7 mouse cellular contexts compared by ENCODE assay signal in genomic region chr15:102399229-102400221, GRCm38 (mm10). TPM values are rescaled to one million over a fixed set of nuclear protein-coding genes. Genes with fewer than 3 reads are reported as not detected.
DNase-seq lines count a peak whose midpoint lies in the region; ATAC-seq lines count a peak whose summit lies in the region.

No protein-coding gene starts in this region.

- WGBS in embryonic facial prominence, embryonic 10.5 days, result 3% methylated on average over 34 of the region's 34 CpGs
- 2% methylated on average over 34 of the region's 34 CpGs for WGBS in limb, embryonic 13.5 days
- 5% methylated on average over 34 of the region's 34 CpGs for WGBS in midbrain, embryonic 14.5 days

- peaks cover 52% of the 10 kb centered on the region for H3K4me1 ChIP-seq in embryonic facial prominence, embryonic 10.5 days
- peaks cover 19% of the 10 kb centered on the region for H3K4me1 ChIP-seq in limb, embryonic 13.5 days
- peaks cover 12% of the 10 kb centered on the region for H3K4me1 ChIP-seq in midbrain, embryonic 14.5 days (ENCODE audit: control insufficient read depth, insufficient read depth, low read length)

- H3K4me3 ChIP-seq in embryonic facial prominence, embryonic 10.5 days, result peak overlapping the region; percentile 64
- peak overlapping the region; percentile 52 for H3K4me3 ChIP-seq in limb, embryonic 13.5 days
- H3K4me3 ChIP-seq in midbrain, embryonic 14.5 days (replicated peaks; ENCODE audit: low read depth, low read length), result peak overlapping the region; percentile 34

- peak overlapping the region; percentile 68 for H3K4me2 ChIP-seq in limb, embryonic 13.5 days (replicated peaks)
- H3K4me2 ChIP-seq in midbrain, embryonic 14.5 days (ENCODE audit: low read length), result peak overlapping the region; percentile 60

- no peaks in the 10 kb centered on the region for H3K9me3 ChIP-seq in embryonic facial prominence, embryonic 10.5 days
- no peaks in the 10 kb centered on the region for H3K9me3 ChIP-seq in limb, embryonic 13.5 days
- H3K9me3 ChIP-seq in midbrain, embryonic 14.5 days (ENCODE audit: control insufficient read depth, low read length), result no peaks in the 10 kb centered on the region

- no peaks in the 10 kb centered on the region for H3K36me3 ChIP-seq in embryonic facial prominence, embryonic 10.5 days (replicated peaks)
- no peaks in the 10 kb centered on the region for H3K36me3 ChIP-seq in limb, embryonic 13.5 days
- H3K36me3 ChIP-seq in midbrain, embryonic 14.5 days (ENCODE audit: control insufficient read depth, insufficient read depth, low read length), result no peaks in the 10 kb centered on the region

- no peaks in the 10 kb centered on the region for H3K27me3 ChIP-seq in embryonic facial prominence, embryonic 10.5 days (replicated peaks; ENCODE audit: low read depth, poor library complexity, severe bottlenecking)
- H3K27me3 ChIP-seq in limb, embryonic 13.5 days, result no peaks in the 10 kb centered on the region
- H3K27me3 ChIP-seq in midbrain, embryonic 14.5 days (ENCODE audit: control insufficient read depth, insufficient read depth, low read length), result no peaks in the 10 kb centered on the region

- peak; percentile 81; the same call in 1 of the 2 replicates for ATAC-seq in limb, embryonic 13.5 days (ENCODE audit: low FRiP score, low read depth)
- ATAC-seq in midbrain, embryonic 14.5 days (ENCODE audit: low FRiP score, low TSS enrichment), result peak; percentile 17; the same call in 1 of the 2 replicates

- DNase-seq in adrenal gland, adult 18-20 months (ENCODE audit: low spot score in 2 of 2), result peak; percentile 83 to 85
- DNase-seq in embryonic facial prominence, embryonic 10.5 days (ENCODE audit: low spot score), result peak; percentile 88
- DNase-seq in heart, adult 11 months, result peak; percentile 100
- DNase-seq in kidney, adult 11 months, result peak; percentile 95
- DNase-seq in midbrain, embryonic 14.5 days, result peak; percentile 57
- peak; percentile 79 to 83 for DNase-seq in spleen, adult 18-20 months

- peak overlapping the region; percentile 88 for H3K27ac ChIP-seq in embryonic facial prominence, embryonic 10.5 days (replicated peaks)
- H3K27ac ChIP-seq in limb, embryonic 13.5 days, result peak overlapping the region; percentile 87
- peak overlapping the region; percentile 37; the same call in 1 of the 2 replicates for H3K27ac ChIP-seq in midbrain, embryonic 14.5 days (replicated peaks; ENCODE audit: low read depth, low read length)

- H3K9ac ChIP-seq in limb, embryonic 13.5 days, result peak overlapping the region; percentile 73
- H3K9ac ChIP-seq in midbrain, embryonic 14.5 days (replicated peaks; ENCODE audit: low read length), result peak overlapping the region; percentile 51; the same call in 1 of the 2 replicates

RNA-seq across cellular contexts. Expression of gene Sp1, which starts 6.4 kb away (rescaled TPM):
- total RNA-seq in adrenal gland, adult 18-20 months (2021), result 10 to 100 TPM; 61.1 to 62.1 TPM
- 9.9 and 10.6 TPM in 2 replicates for polyA plus RNA-seq in embryonic facial prominence, embryonic 10.5 days (2016; fragmentation: Nextera tagmentation; extraction: Ambion mirVana)
- 11.6 and 12.0 TPM in 2 replicates for polyA plus RNA-seq in limb, embryonic 13.5 days (2015; fragmentation: Nextera tagmentation; extraction: Ambion mirVana)
- 6.0 and 7.4 TPM in 2 replicates for polyA plus RNA-seq in midbrain, embryonic 14.5 days (2014; fragmentation: Nextera tagmentation; extraction: Ambion mirVana)

RNA-seq across cellular contexts. Expression of gene Sp7, which starts 32.5 kb away (rescaled TPM):
- under 1 TPM in 1 of 2 experiments, not detected in 1; 0.10 TPM for total RNA-seq in adrenal gland, adult 18-20 months (2021)
- polyA plus RNA-seq in embryonic facial prominence, embryonic 10.5 days (2016; fragmentation: Nextera tagmentation; extraction: Ambion mirVana), result 1.4 and 1.7 TPM in 2 replicates
- 6.0 and 7.4 TPM in 2 replicates for polyA plus RNA-seq in limb, embryonic 13.5 days (2015; fragmentation: Nextera tagmentation; extraction: Ambion mirVana)
- polyA plus RNA-seq in midbrain, embryonic 14.5 days (2014; fragmentation: Nextera tagmentation; extraction: Ambion mirVana), result 0.21 TPM in 1 of 2 replicates, not detected in the other

RNA-seq across cellular contexts. Expression of gene Amhr2, which starts 45.6 kb away (rescaled TPM):
- total RNA-seq in adrenal gland, adult 18-20 months (2021), result 1 to 10 TPM; 1.5 to 2.0 TPM
- polyA plus RNA-seq in embryonic facial prominence, embryonic 10.5 days (2016; fragmentation: Nextera tagmentation; extraction: Ambion mirVana), result 0.09 and 0.20 TPM in 2 replicates
- polyA plus RNA-seq in limb, embryonic 13.5 days (2015; fragmentation: Nextera tagmentation; extraction: Ambion mirVana), result 0.23 and 0.36 TPM in 2 replicates
- 0.18 and 0.39 TPM in 2 replicates for polyA plus RNA-seq in midbrain, embryonic 14.5 days (2014; fragmentation: Nextera tagmentation; extraction: Ambion mirVana)

RNA-seq across cellular contexts. Expression of gene Aaas, which starts 49.0 kb away (rescaled TPM):
- 10 to 100 TPM; 12.0 to 14.7 TPM for total RNA-seq in adrenal gland, adult 18-20 months (2021)
- polyA plus RNA-seq in embryonic facial prominence, embryonic 10.5 days (2016; fragmentation: Nextera tagmentation; extraction: Ambion mirVana), result 135 and 137 TPM in 2 replicates
- polyA plus RNA-seq in limb, embryonic 13.5 days (2015; fragmentation: Nextera tagmentation; extraction: Ambion mirVana), result 75.9 and 76.6 TPM in 2 replicates
- polyA plus RNA-seq in midbrain, embryonic 14.5 days (2014; fragmentation: Nextera tagmentation; extraction: Ambion mirVana), result 27.6 and 30.6 TPM in 2 replicates

RNA-seq across cellular contexts. Expression of gene Prr13, which starts 59.3 kb away (rescaled TPM):
- total RNA-seq in adrenal gland, adult 18-20 months (2021), result 100 to 1,000 TPM in 1 of 2 experiments, 10 to 100 TPM in 1; 86.2 to 148 TPM
- polyA plus RNA-seq in embryonic facial prominence, embryonic 10.5 days (2016; fragmentation: Nextera tagmentation; extraction: Ambion mirVana), result 73.1 and 77.4 TPM in 2 replicates
- 59.5 and 62.6 TPM in 2 replicates for polyA plus RNA-seq in limb, embryonic 13.5 days (2015; fragmentation: Nextera tagmentation; extraction: Ambion mirVana)
- polyA plus RNA-seq in midbrain, embryonic 14.5 days (2014; fragmentation: Nextera tagmentation; extraction: Ambion mirVana), result 127 and 133 TPM in 2 replicates

Comparison
In these comparisons a context has a peak if more than half of its experiments do, and no peak if none do; other contexts are left out.
1. Peak in every context shown above with its lines: DNase-seq, ATAC-seq, H3K4me3 ChIP-seq and H3K27ac ChIP-seq.
2. H3K27ac ChIP-seq: peak in every context shown above with its lines; median percentile 88 in embryonic facial prominence, embryonic 10.5 days; 87 in limb, embryonic 13.5 days; 37 in midbrain, embryonic 14.5 days.